Mouse (Mus musculus) hindbrain, embryonic 15.5 days (tissue): ENCODE results near the gene Slc35a2. TPM values are rescaled to one million over a fixed set of nuclear protein-coding genes. Genes with fewer than 3 reads are reported as not detected.
"Not testable (repeated sequence)": the region's sequence is repeated elsewhere in the genome, so short reads cannot be mapped to it uniquely, and the experiment has no call there.

Source experiments
- ATAC-seq: fragments of 200-750 bp; cut with Nextera tagmentation; 2 replicates; pipeline ENCODE4 v1.8.0; 2017; ENCODE audit warnings: low read depth, moderate number of reproducible peaks, moderate TSS enrichment; ENCODE audit not compliant: low FRiP score
- H3K27ac ChIP-seq: fragments of 300-500 bp; sonication (generic); replicated peaks from 2 replicates; pipeline ENCODE4 v1.5.1; 2015; ENCODE audit warnings: mild to moderate bottlenecking, inconsistent platforms
- H3K27me3 ChIP-seq: fragments of 300-500 bp; sonication (generic); 2 replicates; pipeline ENCODE4 v1.6.1; 2015; ENCODE audit warnings: control low read depth, inconsistent platforms
- H3K36me3 ChIP-seq: fragments of 300-500 bp; sonication (generic); 2 replicates; pipeline ENCODE4 v1.6.1; 2015; ENCODE audit warnings: control low read depth, inconsistent platforms
- H3K4me1 ChIP-seq: fragments of 300-500 bp; sonication (generic); replicated peaks from 2 replicates; pipeline ENCODE4 v1.6.1; 2015; ENCODE audit warnings: control low read depth, inconsistent platforms
- H3K4me2 ChIP-seq: fragments of 300-500 bp; sonication (generic); 2 replicates; pipeline ENCODE4 v1.6.1; 2015; ENCODE audit warnings: moderate library complexity, mild to moderate bottlenecking, inconsistent platforms
- H3K4me3 ChIP-seq: fragments of 300-500 bp; sonication (generic); 2 replicates; pipeline ENCODE4 v1.5.1; 2015; ENCODE audit warnings: mild to moderate bottlenecking, inconsistent platforms
- H3K9ac ChIP-seq: fragments of 300-500 bp; sonication (generic); 2 replicates; pipeline ENCODE4 v1.6.1; 2015; ENCODE audit warnings: inconsistent platforms
- H3K9me3 ChIP-seq: fragments of 300-500 bp; sonication (generic); 2 replicates; pipeline ENCODE4 v1.6.1; 2016; ENCODE audit warnings: control low read depth, inconsistent platforms
- WGBS: fragments of 180-500 bp; shearing (Covaris S2); methylation state at CpG from one replicate; pipeline ENCODE4 v1.1.7; 2015; 5-methylcytosine and 5-hydroxymethylcytosine counted together
- polyA plus RNA-seq: library from polyadenylated mRNA; unstranded; fragments of >200 nt; fragmentation: Nextera tagmentation; extraction: Ambion mirVana; gene quantifications from 2 replicates; pipeline ENCODE4 v1.2.1, GENCODE M21; 2015

The Slc35a2 gene
- polyA plus RNA-seq, 1 experiment from 2014 or later: 47.7 TPM

DNA sequence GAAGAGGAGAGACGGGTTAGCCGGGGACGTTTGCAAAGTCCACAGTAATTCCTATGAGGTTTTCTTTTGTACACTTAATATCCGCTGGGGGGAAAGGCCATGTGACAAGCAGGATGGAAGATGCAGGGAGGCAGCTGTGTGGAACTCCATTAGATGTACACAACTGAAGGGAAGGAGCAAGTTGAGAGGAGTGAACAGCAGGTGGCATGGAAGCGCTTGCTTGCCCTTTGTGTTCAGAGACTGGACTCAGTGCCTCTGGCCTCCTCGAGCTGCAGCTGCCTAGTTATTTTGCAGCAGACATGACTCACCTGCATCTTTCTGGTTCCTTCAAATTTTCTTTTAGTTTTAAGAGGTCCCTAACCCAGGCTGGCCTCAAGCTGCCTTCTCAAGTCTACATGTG, 26.6 kb downstream of the Slc35a2 start:
- ATAC-seq: 0 out of 2 replicates have a peak, but pooled peaks have one; percentile 30
- 50% methylated on average over 6 of the region's 6 CpGs for WGBS

DNA sequence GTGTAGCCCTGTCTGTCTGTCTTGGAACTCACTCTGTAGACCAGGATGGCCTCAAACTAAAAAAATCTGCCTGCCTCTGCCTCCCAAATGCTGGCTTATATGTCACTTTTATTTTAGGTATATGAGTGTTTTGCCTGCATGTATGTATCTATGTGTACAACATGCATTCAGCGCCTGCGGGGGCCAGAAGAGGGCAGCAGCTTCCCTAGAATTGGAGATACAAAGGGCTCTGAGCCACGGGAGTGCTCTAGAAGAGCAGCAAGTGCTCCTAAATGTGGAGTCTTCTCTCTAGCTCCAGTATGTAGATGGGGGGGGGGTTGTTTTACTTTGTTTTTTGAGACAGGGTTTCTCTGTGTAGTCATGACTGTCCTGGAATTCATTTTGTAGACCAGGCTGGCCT, 31.8 kb downstream of the Slc35a2 start:
- 25% methylated on average over 3 of the region's 3 CpGs for WGBS
- H3K36me3 ChIP-seq, H3K4me2 ChIP-seq, H3K4me3 ChIP-seq, H3K9ac ChIP-seq, H3K27me3 ChIP-seq, ATAC-seq, H3K9me3 ChIP-seq, H3K4me1 ChIP-seq, H3K27ac ChIP-seq: not testable (repeated sequence)

More for the DNA sequence above, 26.6 kb downstream of the Slc35a2 start:
- Histone ChIP-seq H3K4me1 (no peaks in the 10 kb centered on the region), H3K27me3 (no peaks in the 10 kb centered on the region), H3K36me3 (no peaks in the 10 kb centered on the region), H3K9me3 (no peaks in the 10 kb centered on the region), H3K27ac (no peak overlapping the region), H3K9ac (no peak overlapping the region), H3K4me3 (no peak overlapping the region), H3K4me2 (no peak overlapping the region)

DNA sequence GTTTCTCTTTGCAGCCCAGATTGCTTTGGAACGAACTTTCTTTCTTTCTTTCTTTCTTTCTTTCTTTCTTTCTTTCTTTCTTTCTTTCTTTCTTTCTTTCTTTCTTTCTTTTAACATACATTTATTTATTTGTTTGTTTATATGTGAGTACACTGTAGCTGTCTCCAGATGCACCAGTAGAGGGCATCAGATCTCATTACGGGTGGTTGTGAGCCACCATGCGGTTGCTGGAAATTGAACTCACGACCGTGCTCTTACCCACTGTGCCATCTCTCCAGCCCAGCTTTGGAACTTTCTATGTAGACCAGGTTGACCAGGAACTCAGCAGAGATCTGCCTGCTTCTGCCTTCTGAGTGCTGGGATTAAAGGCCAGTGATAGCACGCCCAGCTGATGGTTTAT, 34.1 kb downstream of the Slc35a2 start:
- H3K27ac ChIP-seq, H3K9ac ChIP-seq, H3K27me3 ChIP-seq, ATAC-seq, H3K4me1 ChIP-seq, H3K36me3 ChIP-seq, H3K4me3 ChIP-seq, H3K4me2 ChIP-seq, H3K9me3 ChIP-seq: not testable (repeated sequence)
- WGBS: 74% methylated on average over 6 of the region's 6 CpGs

- 15% methylated on average over 29 of the region's 40 CpGs for WGBS
Measured at GRCm38 (mm10) chrX:7919601-7920383, 36.0 kb downstream of the Slc35a2 start, which contains the start of gene Pcsk1n. Gene Pcsk1n (plus strand): TSS chrX:7919822.

GRCm38 (mm10) chrX:7922032-7922431, 38.2 kb downstream of the Slc35a2 start:
- 15% methylated on average over 43 of the region's 48 CpGs for WGBS
- ATAC-seq: no peak
- H3K9ac ChIP-seq: peak overlapping the region; percentile 53
- peak overlapping the region; percentile 70 for H3K4me2 ChIP-seq
- peak overlapping the region; percentile 53 for H3K4me3 ChIP-seq
- H3K27ac ChIP-seq: peak overlapping the region; percentile 85
- H3K9me3 ChIP-seq: no peaks in the 10 kb centered on the region
- peaks cover 12% of the 10 kb centered on the region; the same call in 1 of the 2 replicates for H3K4me1 ChIP-seq
- H3K27me3 ChIP-seq: no peaks in the 10 kb centered on the region
- H3K36me3 ChIP-seq: no peaks in the 10 kb centered on the region; the same call in 1 of the 2 replicates

More at GRCm38 (mm10) chrX:7919601-7920383, 36.0 kb downstream of the Slc35a2 start, which contains the start of gene Pcsk1n:
- Histone ChIP-seq H3K4me2 (peak within 1 kb of the TSS; percentile 70), H3K4me3 (peak within 1 kb of the TSS; percentile 53), H3K9ac (peak within 1 kb of the TSS; percentile 64), H3K9me3 (no peaks in the 10 kb centered on the region), H3K36me3 (no peaks in the 10 kb centered on the region; the same call in 1 of the 2 replicates), H3K27me3 (no peaks in the 10 kb centered on the region), H3K27ac (peak within 1 kb of the TSS; percentile 85), H3K4me1 (peaks cover 12% of the 10 kb centered on the region; the same call in 1 of the 2 replicates)
- ATAC-seq: peak; percentile 93

- H3K4me3 ChIP-seq: no peak overlapping the region
- no peak overlapping the region for H3K9ac ChIP-seq
- peaks cover 2% of the 10 kb centered on the region for H3K36me3 ChIP-seq
- no peak for ATAC-seq
- H3K9me3 ChIP-seq: no peaks in the 10 kb centered on the region
- H3K27ac ChIP-seq: no peak overlapping the region
- no peak overlapping the region for H3K4me2 ChIP-seq
- peaks cover 12% of the 10 kb centered on the region; the same call in 1 of the 2 replicates for H3K4me1 ChIP-seq
- 77% methylated on average over 6 of the region's 6 CpGs for WGBS
- H3K27me3 ChIP-seq: no peaks in the 10 kb centered on the region
Measured at GRCm38 (mm10) chrX:7926266-7926665, 42.4 kb downstream of the Slc35a2 start.

DNA sequence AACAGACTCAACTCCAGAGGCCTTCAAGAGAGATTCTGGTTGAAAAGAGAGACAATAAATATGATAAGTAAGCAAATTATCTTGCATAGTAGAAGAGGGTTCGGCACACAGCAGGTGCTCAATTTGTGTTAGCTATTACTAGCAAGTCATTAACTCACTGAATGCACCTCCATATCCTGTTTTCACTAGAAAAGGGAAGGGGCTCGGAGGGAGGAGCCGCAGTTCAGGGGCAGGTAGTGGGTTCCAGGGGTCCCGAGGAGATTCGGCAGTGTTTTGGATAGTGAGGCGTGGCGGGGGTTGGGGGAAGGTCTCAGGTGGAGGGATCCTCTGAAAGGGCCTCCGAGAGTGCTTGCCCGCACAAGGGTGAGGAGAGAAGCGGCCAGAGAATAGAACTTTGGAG, 43.3 kb downstream of the Slc35a2 start:
- H3K4me2 ChIP-seq: no peak overlapping the region
- no peak overlapping the region for H3K27ac ChIP-seq
- no peaks in the 10 kb centered on the region for H3K9me3 ChIP-seq
- peaks cover 7% of the 10 kb centered on the region for H3K36me3 ChIP-seq
- no peaks in the 10 kb centered on the region for H3K27me3 ChIP-seq
- ATAC-seq: no peak
- no peak overlapping the region for H3K4me3 ChIP-seq
- H3K4me1 ChIP-seq: peaks cover 12% of the 10 kb centered on the region; the same call in 1 of the 2 replicates
- H3K9ac ChIP-seq: no peak overlapping the region
- WGBS: 25% methylated on average over 10 of the region's 10 CpGs

GRCm38 (mm10) chrX:7928270-7928790, 44.5 kb downstream of the Slc35a2 start, which contains the start of gene Eras:
Gene Eras (minus strand): TSS chrX:7928607.
- H3K4me1 ChIP-seq: 0 out of 2 replicates have a peak, but pooled peaks cover under 1% of the 10 kb centered on the region
- 23% methylated on average over 19 of the region's 19 CpGs for WGBS
- H3K4me3 ChIP-seq: no peak within 1 kb of the TSS
- H3K9ac ChIP-seq: no peak within 1 kb of the TSS
- peaks cover 10% of the 10 kb centered on the region for H3K36me3 ChIP-seq
- 0 out of 2 replicates have a peak, but pooled peaks have one; percentile 44 for ATAC-seq
- no peaks in the 10 kb centered on the region for H3K9me3 ChIP-seq
- no peak within 1 kb of the TSS for H3K4me2 ChIP-seq
- H3K27me3 ChIP-seq: no peaks in the 10 kb centered on the region
- H3K27ac ChIP-seq: no peak within 1 kb of the TSS

GRCm38 (mm10) chrX:7936874-7937273, 53.0 kb downstream of the Slc35a2 start:
- H3K27ac ChIP-seq: no peak overlapping the region
- no peak overlapping the region for H3K9ac ChIP-seq
- H3K9me3 ChIP-seq: no peaks in the 10 kb centered on the region
- ATAC-seq: no peak
- H3K36me3 ChIP-seq: peaks cover 13% of the 10 kb centered on the region; the same call in 1 of the 2 replicates
- no peaks in the 10 kb centered on the region for H3K27me3 ChIP-seq
- no peak overlapping the region for H3K4me3 ChIP-seq
- WGBS: 42% methylated on average over 10 of the region's 11 CpGs
- H3K4me2 ChIP-seq: no peak overlapping the region
- H3K4me1 ChIP-seq: no peaks in the 10 kb centered on the region

DNA sequence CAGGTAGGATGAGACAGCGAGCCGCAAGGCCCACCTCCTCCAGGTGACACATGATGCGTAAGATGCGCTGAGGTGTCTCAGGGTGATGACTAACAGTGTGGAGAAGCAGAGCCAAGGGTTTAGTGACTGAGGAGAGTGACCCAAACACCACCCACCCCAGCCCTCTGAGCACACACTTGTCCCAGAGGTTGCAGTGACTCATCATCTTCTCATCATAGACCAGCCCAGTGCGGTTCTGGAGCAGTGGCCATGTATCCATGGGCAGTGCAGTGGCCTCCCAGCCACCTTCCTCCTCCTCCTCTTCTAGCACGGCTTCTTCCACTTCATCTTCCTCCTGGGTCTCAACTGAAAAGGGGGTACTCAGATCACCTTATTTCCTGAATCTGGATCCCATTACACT, 53.8 kb downstream of the Slc35a2 start:
- H3K9me3 ChIP-seq: no peaks in the 10 kb centered on the region
- no peaks in the 10 kb centered on the region for H3K27me3 ChIP-seq
- H3K4me1 ChIP-seq: no peaks in the 10 kb centered on the region
- 95% methylated on average over 6 of the region's 6 CpGs for WGBS
- H3K4me3 ChIP-seq: no peak overlapping the region
- H3K27ac ChIP-seq: no peak overlapping the region
- H3K9ac ChIP-seq: no peak overlapping the region
- no peak for ATAC-seq
- H3K4me2 ChIP-seq: no peak overlapping the region
- H3K36me3 ChIP-seq: peaks cover 12% of the 10 kb centered on the region; the same call in 1 of the 2 replicates
